Mouse (Mus musculus): ENCODE results near the gene Tmem266. TPM values are rescaled to one million over a fixed set of nuclear protein-coding genes. Genes with fewer than 3 reads are reported as not detected.
A peak's percentile ranks its signal among the peaks of the same experiment; 100 is the strongest.

Gene Tmem266
- polyA plus RNA-seq, 1 experiment from 2014 or later, result 0.18 TPM

- no peaks in the 10 kb centered on the region for H3K36me3 ChIP-seq (ENCODE audit: control insufficient read depth, insufficient read depth)
- WGBS, result 16% methylated on average over 18 of the region's 18 CpGs
- H3K4me3 ChIP-seq (ENCODE audit: low read length), result peak overlapping the region; percentile 75
- peaks cover 30% of the 10 kb centered on the region for H3K27me3 ChIP-seq (ENCODE audit: control insufficient read depth, insufficient read depth, low read length)
- ATAC-seq (replicated peaks; ENCODE audit: extremely low read depth, insufficient read depth, low FRiP score), result no peak; the same call in 1 of the 2 replicates
- peak overlapping the region; percentile 93 for H3K4me2 ChIP-seq (ENCODE audit: low read depth, low read length)
- no peak overlapping the region for H3K27ac ChIP-seq (ENCODE audit: low read length)
- H3K9me3 ChIP-seq (replicated peaks; ENCODE audit: control insufficient read depth, low read length), result no peaks in the 10 kb centered on the region
- H3K9ac ChIP-seq (ENCODE audit: low read length), result peak overlapping the region; percentile 79
- peaks cover 9% of the 10 kb centered on the region for H3K4me1 ChIP-seq (ENCODE audit: control insufficient read depth, insufficient read depth, low read length)
Observed at GRCm38 (mm10) chr9:55325564-55326514, 874 bp upstream of the Tmem266 start.

GRCm38 (mm10) chr9:55327234-55327615, 512 bp downstream of the Tmem266 start:
- peak overlapping the region; percentile 75 for H3K4me3 ChIP-seq (ENCODE audit: low read length)
- peak overlapping the region; percentile 93 for H3K4me2 ChIP-seq (ENCODE audit: low read depth, low read length)
- 1% methylated on average over 13 of the region's 13 CpGs for WGBS
- no peaks in the 10 kb centered on the region for H3K9me3 ChIP-seq (replicated peaks; ENCODE audit: control insufficient read depth, low read length)
- H3K4me1 ChIP-seq (ENCODE audit: control insufficient read depth, insufficient read depth, low read length), result peaks cover 9% of the 10 kb centered on the region
- H3K36me3 ChIP-seq (ENCODE audit: control insufficient read depth, insufficient read depth), result no peaks in the 10 kb centered on the region
- no peak overlapping the region for H3K27ac ChIP-seq (ENCODE audit: low read length)
- H3K9ac ChIP-seq (ENCODE audit: low read length), result peak overlapping the region; percentile 79
- ATAC-seq (replicated peaks; ENCODE audit: extremely low read depth, insufficient read depth, low FRiP score), result 0 out of 2 replicates have a peak, but pooled peaks have one; percentile 2
- H3K27me3 ChIP-seq (ENCODE audit: control insufficient read depth, insufficient read depth, low read length), result peaks cover 34% of the 10 kb centered on the region

- H3K9me3 ChIP-seq (replicated peaks; ENCODE audit: control insufficient read depth, low read length), result no peaks in the 10 kb centered on the region
- peaks cover 38% of the 10 kb centered on the region for H3K27me3 ChIP-seq (ENCODE audit: control insufficient read depth, insufficient read depth, low read length)
- no peak overlapping the region for H3K4me2 ChIP-seq (ENCODE audit: low read depth, low read length)
- H3K4me3 ChIP-seq (ENCODE audit: low read length), result no peak overlapping the region
- no peak overlapping the region for H3K9ac ChIP-seq (ENCODE audit: low read length)
- no peak for ATAC-seq (replicated peaks; ENCODE audit: extremely low read depth, insufficient read depth, low FRiP score)
- 35% methylated on average over 14 of the region's 14 CpGs for WGBS
- H3K27ac ChIP-seq (ENCODE audit: low read length), result no peak overlapping the region
- H3K36me3 ChIP-seq (ENCODE audit: control insufficient read depth, insufficient read depth), result no peaks in the 10 kb centered on the region
- H3K4me1 ChIP-seq (ENCODE audit: control insufficient read depth, insufficient read depth, low read length), result peaks cover 14% of the 10 kb centered on the region
Observed at GRCm38 (mm10) chr9:55328151-55328918, 1.6 kb downstream of the Tmem266 start.

- H3K4me2 ChIP-seq (ENCODE audit: low read depth, low read length), result no peak overlapping the region
- no peak overlapping the region for H3K4me3 ChIP-seq (ENCODE audit: low read length)
- ATAC-seq (replicated peaks; ENCODE audit: extremely low read depth, insufficient read depth, low FRiP score), result no peak
- WGBS, result 73% methylated on average over 6 of the region's 6 CpGs
- H3K27me3 ChIP-seq (ENCODE audit: control insufficient read depth, insufficient read depth, low read length), result peaks cover 36% of the 10 kb centered on the region
- H3K9me3 ChIP-seq (replicated peaks; ENCODE audit: control insufficient read depth, low read length), result no peaks in the 10 kb centered on the region
- peaks cover 14% of the 10 kb centered on the region for H3K4me1 ChIP-seq (ENCODE audit: control insufficient read depth, insufficient read depth, low read length)
- H3K27ac ChIP-seq (ENCODE audit: low read length), result no peak overlapping the region
- no peaks in the 10 kb centered on the region for H3K36me3 ChIP-seq (ENCODE audit: control insufficient read depth, insufficient read depth)
- no peak overlapping the region for H3K9ac ChIP-seq (ENCODE audit: low read length)
Observed at GRCm38 (mm10) chr9:55329401-55329800, 2.7 kb downstream of the Tmem266 start.

GRCm38 (mm10) chr9:55332476-55332875, 5.8 kb downstream of the Tmem266 start:
- ATAC-seq (replicated peaks; ENCODE audit: extremely low read depth, insufficient read depth, low FRiP score), result no peak
- H3K4me3 ChIP-seq (ENCODE audit: low read length), result no peak overlapping the region

GRCm38 (mm10) chr9:55332949-55333348, 6.2 kb downstream of the Tmem266 start:
- Histone ChIP-seq H3K27me3 (ENCODE audit: control insufficient read depth, insufficient read depth, low read length) (peaks cover 28% of the 10 kb centered on the region), H3K27ac (ENCODE audit: low read length) (no peak overlapping the region), H3K36me3 (ENCODE audit: control insufficient read depth, insufficient read depth) (no peaks in the 10 kb centered on the region), H3K4me2 (ENCODE audit: low read depth, low read length) (peak overlapping the region; percentile 42), H3K9ac (ENCODE audit: low read length) (no peak overlapping the region), H3K9me3 (replicated peaks; ENCODE audit: control insufficient read depth, low read length) (no peaks in the 10 kb centered on the region), H3K4me3 (ENCODE audit: low read length) (no peak overlapping the region), H3K4me1 (ENCODE audit: control insufficient read depth, insufficient read depth, low read length) (peaks cover 5% of the 10 kb centered on the region; the same call in 1 of the 2 replicates)
- 29% methylated on average over 7 of the region's 7 CpGs for WGBS
- no peak; the same call in 1 of the 2 replicates for ATAC-seq (replicated peaks; ENCODE audit: extremely low read depth, insufficient read depth, low FRiP score)

More at GRCm38 (mm10) chr9:55332476-55332875, 5.8 kb downstream of the Tmem266 start:
- Histone ChIP-seq H3K36me3 (ENCODE audit: control insufficient read depth, insufficient read depth) (no peaks in the 10 kb centered on the region), H3K9ac (ENCODE audit: low read length) (no peak overlapping the region), H3K27me3 (ENCODE audit: control insufficient read depth, insufficient read depth, low read length) (peaks cover 30% of the 10 kb centered on the region), H3K9me3 (replicated peaks; ENCODE audit: control insufficient read depth, low read length) (no peaks in the 10 kb centered on the region), H3K27ac (ENCODE audit: low read length) (no peak overlapping the region), H3K4me2 (ENCODE audit: low read depth, low read length) (peak overlapping the region; percentile 42), H3K4me1 (ENCODE audit: control insufficient read depth, insufficient read depth, low read length) (peaks cover 5% of the 10 kb centered on the region; the same call in 1 of the 2 replicates)
- 38% methylated on average over 5 of the region's 5 CpGs for WGBS

- Histone ChIP-seq H3K4me1 (ENCODE audit: control insufficient read depth, insufficient read depth, low read length) (no peaks in the 10 kb centered on the region), H3K4me3 (ENCODE audit: low read length) (no peak overlapping the region), H3K27ac (ENCODE audit: low read length) (no peak overlapping the region), H3K27me3 (ENCODE audit: control insufficient read depth, insufficient read depth, low read length) (no peaks in the 10 kb centered on the region), H3K4me2 (ENCODE audit: low read depth, low read length) (no peak overlapping the region), H3K9me3 (replicated peaks; ENCODE audit: control insufficient read depth, low read length) (no peaks in the 10 kb centered on the region), H3K9ac (ENCODE audit: low read length) (no peak overlapping the region), H3K36me3 (ENCODE audit: control insufficient read depth, insufficient read depth) (no peaks in the 10 kb centered on the region)
- WGBS, result 63% methylated on average over 7 of the region's 7 CpGs
- ATAC-seq (replicated peaks; ENCODE audit: extremely low read depth, insufficient read depth, low FRiP score), result no peak
Observed at GRCm38 (mm10) chr9:55344165-55344564, 17.5 kb downstream of the Tmem266 start.

- Histone ChIP-seq H3K27ac (ENCODE audit: low read length) (no peak overlapping the region), H3K9ac (ENCODE audit: low read length) (no peak overlapping the region), H3K9me3 (replicated peaks; ENCODE audit: control insufficient read depth, low read length) (no peaks in the 10 kb centered on the region), H3K4me2 (ENCODE audit: low read depth, low read length) (no peak overlapping the region), H3K4me1 (ENCODE audit: control insufficient read depth, insufficient read depth, low read length) (no peaks in the 10 kb centered on the region), H3K4me3 (ENCODE audit: low read length) (no peak overlapping the region), H3K27me3 (ENCODE audit: control insufficient read depth, insufficient read depth, low read length) (no peaks in the 10 kb centered on the region), H3K36me3 (ENCODE audit: control insufficient read depth, insufficient read depth) (no peaks in the 10 kb centered on the region)
- 87% methylated on average over 7 of the region's 7 CpGs for WGBS
- no peak for ATAC-seq (replicated peaks; ENCODE audit: extremely low read depth, insufficient read depth, low FRiP score)
Observed at GRCm38 (mm10) chr9:55345332-55345731, 18.6 kb downstream of the Tmem266 start.

All from heart, embryonic 16.5 days (tissue).